Mouse (Mus musculus) common myeloid progenitor, adult 5-6 weeks (primary cell): ENCODE data around the gene Rab26. TPM values are rescaled to one million over a fixed set of nuclear protein-coding genes. Genes with fewer than 3 reads are reported as not detected.
A peak's percentile ranks its signal among the peaks of the same experiment; 100 is the strongest.

Experiments
- ATAC-seq: replicated peaks from 2 replicates; pipeline ENCODE4 v1.8.0; 2016; ENCODE audit warnings: low read depth, mild to moderate bottlenecking, moderate TSS enrichment, inconsistent platforms; ENCODE audit not compliant: poor library complexity, severe bottlenecking
- total RNA-seq: library from RNA; stranded (forward); fragments of 200-1000, 187-1606 nt; gene quantifications from 2 replicates; pipeline ENCODE4 v1.2.3, GENCODE M21; 2017

Rab26 gene
- total RNA-seq, 1 experiment from 2014 or later = 0.05 TPM

- ATAC-seq = peak; percentile 43; the same call in 1 of the 2 replicates
Observed at GRCm38 (mm10) chr17:24548921-24549617, 15.1 kb upstream of the Rab26 start.

GRCm38 (mm10) chr17:24548435-24548834 lies 14.4 kb upstream of the Rab26 start:
- peak; percentile 27; the same call in 1 of the 2 replicates for ATAC-seq

GRCm38 (mm10) chr17:24546234-24546633 lies 12.2 kb upstream of the Rab26 start:
- ATAC-seq = no peak

GRCm38 (mm10) chr17:24545247-24545646 lies 11.2 kb upstream of the Rab26 start:
- ATAC-seq = no peak

GRCm38 (mm10) chr17:24544613-24545012 lies 10.6 kb upstream of the Rab26 start:
- no peak for ATAC-seq

- peak; percentile 92 for ATAC-seq
Observed at GRCm38 (mm10) chr17:24540375-24540774, 6.4 kb upstream of the Rab26 start.

GRCm38 (mm10) chr17:24538950-24539349 lies 4.9 kb upstream of the Rab26 start:
- no peak for ATAC-seq

GRCm38 (mm10) chr17:24537536-24537935 lies 3.5 kb upstream of the Rab26 start:
- ATAC-seq = no peak

GRCm38 (mm10) chr17:24535300-24535699 lies 1.3 kb upstream of the Rab26 start:
- no peak for ATAC-seq

GRCm38 (mm10) chr17:24533099-24533992 lies 664 bp downstream of the Rab26 start:
- peak; percentile 90 for ATAC-seq

- ATAC-seq = no peak
Observed at GRCm38 (mm10) chr17:24532045-24532444, 2.0 kb downstream of the Rab26 start.

GRCm38 (mm10) chr17:24531064-24531463 lies 2.9 kb downstream of the Rab26 start:
- ATAC-seq = no peak

- no peak for ATAC-seq
Observed at GRCm38 (mm10) chr17:24530361-24531050, 3.5 kb downstream of the Rab26 start.

- no peak for ATAC-seq
Observed at GRCm38 (mm10) chr17:24529883-24530282, 4.1 kb downstream of the Rab26 start.

- ATAC-seq = no peak
Observed at GRCm38 (mm10) chr17:24529007-24529451, 5.0 kb downstream of the Rab26 start.

GRCm38 (mm10) chr17:24528560-24528918 lies 5.5 kb downstream of the Rab26 start:
- no peak for ATAC-seq

- ATAC-seq = peak; percentile 92
Observed at GRCm38 (mm10) chr17:24527723-24528559, 6.1 kb downstream of the Rab26 start, which contains the start of gene Traf7. Gene Traf7, minus strand, starts transcription at chr17:24527938.

GRCm38 (mm10) chr17:24527315-24527714 lies 6.7 kb downstream of the Rab26 start:
- ATAC-seq = no peak

- no peak for ATAC-seq
Observed at GRCm38 (mm10) chr17:24524734-24525133, 9.3 kb downstream of the Rab26 start.

GRCm38 (mm10) chr17:24520450-24520849 lies 13.6 kb downstream of the Rab26 start:
- no peak for ATAC-seq
